Mouse (Mus musculus): ENCODE results near the gene G6pc3.

G6pc3 gene

DNA sequence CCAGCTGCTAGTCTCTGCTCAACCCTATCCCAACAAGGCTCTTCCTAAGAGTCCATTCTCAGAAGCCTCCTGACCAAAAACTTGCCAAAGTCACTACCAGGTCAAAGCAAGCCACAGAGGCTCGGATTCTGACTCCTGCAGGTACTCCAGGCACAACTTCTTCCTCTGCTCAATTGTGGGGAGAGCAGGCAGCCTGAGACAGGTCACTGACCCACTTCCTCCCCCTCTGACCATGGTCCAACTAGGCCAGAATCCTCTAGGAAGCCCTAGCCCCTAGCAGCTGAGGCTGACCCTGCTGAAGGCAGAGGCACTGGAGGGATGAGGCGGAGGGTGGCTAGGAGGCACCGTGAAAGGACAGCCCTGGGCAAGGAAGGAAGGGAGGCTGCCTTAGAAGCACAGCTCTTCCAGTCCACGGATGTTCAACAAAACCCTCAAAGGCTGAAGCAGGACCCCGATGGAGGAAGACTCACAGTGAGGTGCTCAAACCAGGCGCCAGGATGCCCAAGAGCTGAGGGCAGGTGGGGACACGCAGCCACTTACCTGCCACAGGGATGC lies 28.5 kb downstream of the G6pc3 start:
- no peak for DNase-seq (ENCODE audit: low spot score in 2 of 2)

DNA sequence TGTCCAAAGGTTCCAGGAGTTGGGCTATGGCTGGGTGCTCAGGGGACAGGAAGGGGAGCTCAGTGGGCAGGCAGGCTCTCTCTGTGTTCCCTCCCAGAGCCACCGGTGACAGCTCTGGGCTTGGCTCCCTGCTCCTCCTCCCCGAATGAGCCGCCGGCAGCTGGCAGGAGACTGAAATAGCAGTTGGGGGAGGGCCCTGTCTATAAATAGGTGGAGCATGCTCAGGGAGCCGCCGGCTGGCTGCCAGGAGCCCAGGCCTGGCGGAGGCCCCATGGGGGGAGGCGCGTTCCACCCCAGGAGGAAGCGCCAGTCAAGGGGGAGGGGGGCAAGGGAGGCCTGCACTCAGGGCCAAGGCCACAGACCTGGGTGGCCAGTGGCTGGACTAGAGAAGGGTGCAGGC lies 29.4 kb downstream of the G6pc3 start:
- DNase-seq (ENCODE audit: low spot score in 2 of 2): peak; percentile 47 to 80

DNA sequence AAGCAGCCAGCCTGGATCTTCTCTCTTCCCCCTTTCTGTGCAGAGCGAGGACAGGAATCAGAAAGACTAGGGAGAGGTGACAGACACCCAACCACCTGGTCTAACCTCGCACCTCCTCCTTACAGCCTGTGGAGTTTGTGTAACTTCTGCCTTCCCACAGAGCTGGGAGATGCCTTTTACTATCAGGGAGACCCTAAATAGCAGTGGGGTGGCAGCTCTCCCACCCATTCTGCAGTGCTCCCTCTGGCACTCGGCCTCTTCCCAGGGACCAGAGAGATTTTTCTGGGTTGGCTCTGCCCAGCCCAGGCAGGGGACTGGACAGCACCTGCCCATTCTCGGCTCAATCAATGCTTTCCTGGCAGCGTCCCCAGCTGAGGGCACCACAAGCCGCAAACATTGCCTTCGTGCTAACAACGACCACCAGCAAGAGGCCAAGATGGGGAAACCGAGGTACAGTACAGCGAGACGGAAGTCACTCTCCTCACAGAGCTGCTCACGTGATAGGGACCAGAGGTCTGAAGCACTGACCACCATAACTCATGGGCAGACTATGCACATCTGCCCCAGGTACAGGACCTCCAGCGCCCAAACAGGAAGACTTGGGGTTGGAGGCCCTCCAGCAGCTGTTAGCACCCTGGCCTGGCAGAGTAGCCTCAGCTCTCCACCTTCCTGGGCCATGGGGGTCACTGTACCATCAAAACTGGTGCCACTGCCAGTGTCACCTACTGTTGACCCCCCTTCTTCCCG lies 30.0 kb downstream of the G6pc3 start:
- no peak for DNase-seq (ENCODE audit: low spot score in 2 of 2)

DNA sequence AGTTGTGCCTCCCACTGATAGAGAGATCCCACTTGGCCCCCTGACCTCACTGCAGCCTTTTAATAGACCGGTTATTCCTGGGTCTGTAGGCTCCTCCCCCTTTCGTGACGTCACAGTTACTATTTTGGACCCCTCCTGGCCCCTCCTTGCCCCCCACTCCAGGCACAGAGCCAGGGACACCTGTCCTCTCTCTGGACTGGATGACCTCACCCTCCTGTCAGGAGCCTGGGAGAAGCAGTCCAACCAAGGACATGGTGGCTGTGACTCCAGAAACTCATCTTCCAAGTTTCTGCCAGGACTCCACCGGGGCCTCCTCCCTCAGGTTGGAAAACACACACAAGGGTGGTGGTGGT lies 30.6 kb downstream of the G6pc3 start:
- no peak for DNase-seq (ENCODE audit: low spot score in 2 of 2)

DNA sequence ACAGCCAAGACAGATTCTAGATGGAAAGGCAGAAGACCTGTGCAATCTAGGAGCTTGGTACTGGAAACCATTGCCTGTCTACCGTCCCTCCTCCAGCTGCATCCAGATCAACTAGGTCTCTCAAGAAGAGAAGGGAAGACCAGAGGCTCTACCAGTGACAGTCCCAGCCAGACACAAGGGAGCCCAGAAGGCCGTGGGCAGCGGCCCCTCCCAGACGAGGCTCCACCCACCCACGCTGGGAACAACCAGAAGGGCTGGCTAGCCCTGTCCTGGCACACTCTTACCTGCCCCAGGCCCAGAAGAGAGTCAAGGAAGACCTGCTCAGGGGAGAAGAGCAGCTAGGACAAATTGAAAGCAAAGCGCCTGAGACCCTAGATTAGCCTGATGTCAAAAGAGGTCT lies 31.0 kb downstream of the G6pc3 start:
- DNase-seq (ENCODE audit: low spot score in 2 of 2): no peak

DNA sequence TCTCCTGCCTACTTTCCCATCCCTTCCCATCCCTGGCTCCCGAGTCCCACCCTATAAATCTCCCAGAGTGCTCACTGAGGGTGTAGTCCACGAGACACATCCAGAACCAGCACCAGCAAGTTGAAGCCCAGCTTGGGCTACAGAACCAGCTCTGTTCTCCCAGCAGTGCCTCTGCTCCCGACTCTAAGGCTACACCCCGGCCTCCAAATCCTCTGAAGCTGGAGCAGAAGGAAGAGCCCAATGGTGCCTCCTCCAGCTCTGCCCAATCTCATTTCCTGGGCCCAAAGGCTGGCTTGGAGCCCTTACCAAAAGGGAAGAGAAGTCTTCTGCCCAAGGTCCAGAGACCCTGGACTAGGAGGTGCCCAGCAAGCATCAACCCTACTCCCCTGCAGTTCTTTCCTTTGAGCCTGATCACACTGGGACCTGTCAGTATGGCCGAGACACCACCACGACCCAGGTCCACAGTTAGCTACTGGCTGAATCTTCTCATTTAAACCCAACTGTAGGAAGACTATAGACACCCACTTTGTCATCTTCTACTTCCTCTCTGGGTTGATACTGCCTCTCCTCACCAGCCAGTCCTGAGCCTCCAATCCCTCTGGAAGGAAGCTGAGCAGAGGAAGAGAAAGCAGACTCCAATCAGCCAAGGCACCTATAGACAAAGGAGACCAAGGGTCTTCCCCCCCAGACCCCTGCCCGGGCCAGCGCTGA lies 32.0 kb downstream of the G6pc3 start:
- no peak for DNase-seq (ENCODE audit: low spot score in 2 of 2)

- DNase-seq (ENCODE audit: low spot score in 2 of 2): no peak
Observed at GRCm38 (mm10) chr11:102221954-102222351, 32.5 kb downstream of the G6pc3 start.

GRCm38 (mm10) chr11:102223166-102223565 lies 33.7 kb downstream of the G6pc3 start:
- peak; percentile 51 to 79 for DNase-seq (ENCODE audit: low spot score in 2 of 2)

GRCm38 (mm10) chr11:102224686-102225085 lies 35.3 kb downstream of the G6pc3 start:
- no peak for DNase-seq (ENCODE audit: low spot score in 2 of 2)

GRCm38 (mm10) chr11:102225221-102225620 lies 35.8 kb downstream of the G6pc3 start:
- no peak for DNase-seq (ENCODE audit: low spot score in 2 of 2)

- no peak for DNase-seq (ENCODE audit: low spot score in 2 of 2)
Observed at GRCm38 (mm10) chr11:102226067-102226978, 36.9 kb downstream of the G6pc3 start.

- no peak for DNase-seq (ENCODE audit: low spot score in 2 of 2)
Observed at GRCm38 (mm10) chr11:102227270-102228190, 38.1 kb downstream of the G6pc3 start.

DNA sequence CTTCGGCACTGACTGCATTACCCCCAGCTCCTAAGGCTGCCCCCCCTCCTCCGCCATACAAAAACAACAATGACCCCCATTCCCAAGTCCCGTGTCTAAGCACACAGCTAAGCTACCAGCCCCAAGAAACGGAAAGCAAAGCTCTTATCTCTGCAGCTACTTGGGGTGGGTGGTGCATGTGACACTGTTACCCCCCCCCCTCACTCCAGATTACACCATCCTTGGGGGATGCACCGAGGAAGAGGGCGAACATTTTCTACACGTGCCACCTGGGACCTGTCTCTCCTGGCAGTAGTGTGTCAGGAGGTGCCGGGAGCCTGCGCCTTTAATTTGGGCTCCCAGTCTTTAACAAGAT lies 38.7 kb downstream of the G6pc3 start:
- DNase-seq (ENCODE audit: low spot score in 2 of 2): no peak

DNA sequence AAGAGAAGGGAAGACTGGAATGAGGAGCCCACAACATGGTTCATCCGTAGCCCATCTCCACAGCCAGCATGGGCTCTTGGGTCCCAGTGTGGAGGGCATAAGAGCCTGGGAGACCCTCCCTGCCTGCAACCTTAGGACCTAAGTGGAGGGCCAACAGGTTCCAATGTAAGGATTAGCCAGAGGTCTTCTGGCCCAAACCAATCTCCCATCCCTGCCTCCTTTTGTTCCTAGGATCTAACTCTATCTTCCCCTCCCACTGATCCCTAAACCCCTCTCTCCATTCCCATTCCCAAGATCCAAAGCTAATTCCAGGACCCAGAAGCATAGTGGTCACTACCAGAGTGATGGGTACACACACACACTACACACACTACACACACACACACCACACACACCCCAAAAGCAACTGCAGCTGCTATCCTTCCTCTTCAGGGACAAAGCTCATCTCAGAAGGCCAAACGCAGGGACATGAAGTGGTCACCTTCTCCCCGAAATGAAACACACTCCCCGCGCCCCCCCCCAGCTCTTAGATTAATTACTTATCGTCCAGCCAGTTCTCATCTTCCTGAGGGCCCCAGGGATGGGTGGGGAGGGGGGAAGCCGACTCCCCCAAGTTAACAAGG lies 39.3 kb downstream of the G6pc3 start:
- DNase-seq (ENCODE audit: low spot score in 2 of 2): no peak

DNA sequence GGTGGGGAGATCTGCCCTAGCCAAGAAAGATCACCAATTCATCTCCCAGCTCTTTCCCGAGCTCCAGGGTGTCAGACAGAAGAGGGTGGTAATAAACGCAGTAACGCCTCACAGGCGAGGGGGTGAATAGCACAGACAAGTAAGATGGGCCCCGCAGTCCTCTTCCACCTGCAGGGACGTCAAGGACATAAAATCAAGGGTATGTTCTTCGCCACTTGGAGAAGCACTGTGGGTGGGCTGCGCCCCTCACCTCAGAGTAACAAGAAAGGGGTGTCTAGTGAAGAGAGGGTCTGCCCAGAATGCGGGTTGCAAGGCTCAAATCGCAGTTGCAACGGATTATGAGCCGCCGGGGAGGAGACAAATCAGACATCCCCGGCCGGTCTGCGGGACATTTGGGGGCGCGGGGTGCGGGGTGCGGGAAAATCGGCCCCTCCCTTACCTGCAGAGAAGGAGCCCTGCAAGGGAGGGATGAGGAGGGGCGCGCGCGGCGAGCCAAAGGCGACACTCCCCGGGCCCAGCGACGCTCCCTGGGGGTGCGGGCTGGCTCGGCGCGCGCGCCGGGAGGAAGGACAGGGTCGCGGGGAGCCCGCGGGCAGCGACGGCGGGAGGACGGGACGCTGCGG lies 40.0 kb downstream of the G6pc3 start:
- peak; percentile 38 to 48 for DNase-seq (ENCODE audit: low spot score in 2 of 2)

DNA sequence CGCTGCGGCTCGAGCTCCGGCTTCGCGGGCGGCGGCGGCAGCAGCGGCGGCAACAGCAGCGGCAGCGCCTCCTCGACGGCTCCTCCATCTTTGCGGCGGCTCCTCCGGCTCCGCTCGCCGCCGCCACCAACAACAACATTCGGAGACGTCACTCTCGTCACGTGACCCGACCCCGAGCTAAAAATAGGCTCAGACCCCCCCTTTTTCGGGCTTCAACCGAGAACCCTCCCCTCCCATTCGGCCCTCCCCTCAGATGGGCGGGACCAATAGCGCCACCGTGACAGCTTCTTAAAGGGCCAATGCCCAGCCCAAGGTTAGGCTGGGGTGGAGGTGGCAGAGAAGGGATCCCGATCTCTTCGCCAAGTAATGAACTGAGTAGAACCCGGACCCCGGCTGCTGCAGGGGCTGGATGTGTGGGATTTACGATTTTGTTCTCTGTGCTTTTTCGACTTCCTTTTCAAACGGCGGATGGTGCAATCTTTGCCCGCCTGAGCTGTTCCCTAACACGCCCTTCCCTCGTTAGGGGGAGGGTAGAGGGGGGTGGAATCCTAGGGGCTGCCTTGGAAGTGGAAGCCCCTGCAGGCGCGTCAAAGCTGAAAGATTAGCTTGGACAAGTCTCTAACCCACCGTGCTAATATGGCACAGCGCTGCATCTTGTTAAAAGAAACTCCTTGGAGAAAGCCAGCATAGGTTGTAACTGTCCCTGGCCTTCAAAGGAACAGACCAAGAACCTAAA lies 40.8 kb downstream of the G6pc3 start, which contains the start of gene Hdac5:
TSS of gene Hdac5 (minus strand) at position 161 of the 736 bp plus-strand sequence.
- DNase-seq (ENCODE audit: low spot score in 2 of 2): peak; percentile 84 to 97

DNA sequence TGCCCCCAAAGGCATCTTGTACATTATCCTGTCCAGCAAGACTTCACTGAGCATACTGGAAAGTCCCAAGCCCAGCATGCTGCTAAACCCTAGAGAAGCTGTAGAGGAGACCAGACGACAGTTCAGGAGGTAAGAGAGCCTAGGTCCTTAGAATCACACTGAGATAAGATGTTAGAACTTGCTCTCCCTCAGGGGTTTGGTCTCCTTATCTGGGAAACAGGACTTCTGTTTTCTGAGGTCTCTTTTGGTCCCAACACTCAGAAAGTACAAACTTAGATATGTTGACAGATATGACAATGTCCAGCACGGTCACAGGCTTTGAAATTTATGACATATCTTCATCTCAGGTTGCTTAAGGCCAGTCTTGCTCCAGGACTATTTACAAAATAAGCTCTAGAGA lies 46.6 kb downstream of the G6pc3 start:
- no peak for DNase-seq (ENCODE audit: low spot score in 2 of 2)

DNA sequence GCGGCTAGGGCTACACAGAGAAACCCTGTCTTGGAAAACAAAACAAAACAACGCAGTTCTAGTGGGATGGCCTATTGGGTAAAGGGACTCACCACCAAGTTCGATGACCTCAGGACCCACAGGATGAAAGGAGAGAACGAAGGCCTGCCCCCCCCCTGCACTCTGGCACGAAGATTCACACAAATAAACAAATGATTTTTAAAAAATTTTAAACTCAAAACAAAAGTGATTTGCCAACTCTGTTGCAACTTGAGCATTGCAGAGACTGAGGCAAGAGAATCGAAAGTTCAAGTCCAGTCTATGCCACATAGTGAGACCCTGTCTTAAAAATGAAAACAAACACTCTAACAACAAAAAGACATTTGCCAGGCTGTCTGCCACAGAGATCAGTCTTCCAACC lies 51.2 kb downstream of the G6pc3 start:
- DNase-seq (ENCODE audit: low spot score in 2 of 2): no peak

GRCm38 (mm10) chr11:102241246-102241645 lies 51.8 kb downstream of the G6pc3 start:
- DNase-seq (ENCODE audit: low spot score in 2 of 2): no peak

Data from spleen, postnatal 10 days (tissue).